In the genomic region with DNA sequence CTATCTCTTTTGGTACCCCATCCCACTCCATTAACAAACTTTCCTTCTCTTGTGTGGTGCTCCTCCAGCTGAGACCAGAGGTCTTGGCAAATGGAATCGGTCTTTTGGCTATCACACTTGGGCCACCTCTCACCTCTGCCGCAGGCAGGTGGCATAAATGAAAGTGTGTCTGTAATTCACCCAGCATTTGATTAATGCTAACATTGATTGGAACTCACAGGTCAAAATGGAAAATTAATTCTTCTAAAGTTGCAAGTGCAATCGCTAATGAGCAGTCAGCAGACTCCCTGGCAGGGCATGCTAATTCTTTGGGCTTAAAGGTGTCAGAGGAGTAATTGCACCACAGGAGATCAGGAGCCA, we compare ENCODE assay signal across 9 mouse cellular contexts. TPM values are rescaled to one million over a fixed set of nuclear protein-coding genes. Genes with fewer than 3 reads are reported as not detected.
DNase-seq lines count a peak whose midpoint lies in the region; ATAC-seq and TF ChIP-seq lines count a peak whose summit lies in the region.
"Had no signal": no experiment of that assay in that cellular context is flagged by ENCODE, and none has a peak within 500 bp of the region (broad histone marks: within the 10 kb centered on the region; RNA-seq: fewer than 3 reads in every experiment).

No protein-coding gene starts in this region.

- H3K9ac ChIP-seq in liver, embryonic 11.5 days (ENCODE audit: low read depth, low read length), result no peak overlapping the region
- H3K9ac ChIP-seq in forebrain, postnatal 0 days, result no peak overlapping the region
- no peak overlapping the region for H3K9ac ChIP-seq in neural tube, embryonic 13.5 days

- DNase-seq in heart, embryonic 10.5 days (ENCODE audit: low spot score), result no peak
- DNase-seq in heart, adult 18-20 months, result no peak
- DNase-seq in liver, embryonic 11.5 days (ENCODE audit: low spot score), result no peak
- DNase-seq in liver, result no peak
- DNase-seq in forebrain, postnatal 0 days, result no peak
- DNase-seq in thymus, postnatal 10 days (ENCODE audit: low spot score in 2 of 2), result no peak
- DNase-seq in cerebellum, postnatal 10 days, result no peak

- no peaks in the 10 kb centered on the region for H3K27me3 ChIP-seq in heart, embryonic 10.5 days (ENCODE audit: insufficient read depth, poor library complexity, severe bottlenecking)
- H3K27me3 ChIP-seq in liver, embryonic 11.5 days (replicated peaks; ENCODE audit: control insufficient read depth, insufficient read depth, low read length), result no peaks in the 10 kb centered on the region
- H3K27me3 ChIP-seq in forebrain, postnatal 0 days (ENCODE audit: insufficient read depth, low read length), result no peaks in the 10 kb centered on the region
- no peaks in the 10 kb centered on the region for H3K27me3 ChIP-seq in neural tube, embryonic 13.5 days

- H3K4me1 ChIP-seq in heart, embryonic 10.5 days, result peaks cover 9% of the 10 kb centered on the region
- no peaks in the 10 kb centered on the region for H3K4me1 ChIP-seq in liver, embryonic 11.5 days (replicated peaks; ENCODE audit: control insufficient read depth, insufficient read depth, low read length)
- H3K4me1 ChIP-seq in forebrain, postnatal 0 days (ENCODE audit: insufficient read depth), result 0 out of 2 replicates have a peak, but pooled peaks cover 4% of the 10 kb centered on the region
- peaks cover 6% of the 10 kb centered on the region for H3K4me1 ChIP-seq in neural tube, embryonic 13.5 days (replicated peaks)

- H3K27ac ChIP-seq in heart, embryonic 10.5 days, result peak overlapping the region; percentile 72; the same call in 1 of the 2 replicates
- no peak overlapping the region for H3K27ac ChIP-seq in liver, embryonic 11.5 days (ENCODE audit: low read depth, low read length)
- no peak overlapping the region for H3K27ac ChIP-seq in forebrain, postnatal 0 days (ENCODE audit: low read depth, low read length)
- no peak overlapping the region for H3K27ac ChIP-seq in neural tube, embryonic 13.5 days (replicated peaks)

- H3K4me3 ChIP-seq in heart, embryonic 10.5 days, result peak overlapping the region; percentile 43; the same call in 1 of the 2 replicates
- no peak overlapping the region for H3K4me3 ChIP-seq in liver, embryonic 11.5 days (ENCODE audit: low read depth, low read length)
- peak overlapping the region; percentile 26 for H3K4me3 ChIP-seq in forebrain, postnatal 0 days (ENCODE audit: low read depth, low read length)
- no peak overlapping the region for H3K4me3 ChIP-seq in neural tube, embryonic 13.5 days

- H3K36me3 ChIP-seq in heart, embryonic 10.5 days, result no peaks in the 10 kb centered on the region
- no peaks in the 10 kb centered on the region for H3K36me3 ChIP-seq in liver, embryonic 11.5 days (ENCODE audit: control insufficient read depth, insufficient read depth, low read length)
- H3K36me3 ChIP-seq in forebrain, postnatal 0 days (ENCODE audit: insufficient read depth), result no peaks in the 10 kb centered on the region
- no peaks in the 10 kb centered on the region for H3K36me3 ChIP-seq in neural tube, embryonic 13.5 days

- no peaks in the 10 kb centered on the region for H3K9me3 ChIP-seq in heart, embryonic 10.5 days
- H3K9me3 ChIP-seq in liver, embryonic 11.5 days (ENCODE audit: control insufficient read depth, low read length), result no peaks in the 10 kb centered on the region
- no peaks in the 10 kb centered on the region for H3K9me3 ChIP-seq in forebrain, postnatal 0 days (ENCODE audit: low read length)
- H3K9me3 ChIP-seq in neural tube, embryonic 13.5 days, result no peaks in the 10 kb centered on the region

- no peak for ATAC-seq in liver, embryonic 11.5 days (replicated peaks; ENCODE audit: low FRiP score)
- no peak for ATAC-seq in forebrain, postnatal 0 days
- no peak for ATAC-seq in neural tube, embryonic 13.5 days (ENCODE audit: low read depth)

- no peak for TF ChIP-seq CTCF in forebrain, postnatal 0 days (IDR thresholded peaks at IDR 0.05; ENCODE audit: low read depth)

- H3K4me2 ChIP-seq in liver, embryonic 11.5 days, result peak overlapping the region; percentile 37; the same call in 1 of the 2 replicates
- peak overlapping the region; percentile 39; the same call in 1 of the 2 replicates for H3K4me2 ChIP-seq in forebrain, postnatal 0 days (ENCODE audit: low read depth)
- peak overlapping the region; percentile 45 for H3K4me2 ChIP-seq in neural tube, embryonic 13.5 days

- WGBS in heart, embryonic 10.5 days, result 54% methylated on average over 3 of the region's 3 CpGs
- 52% methylated on average over 3 of the region's 3 CpGs for WGBS in liver, embryonic 11.5 days
- 39% methylated on average over 3 of the region's 3 CpGs for WGBS in forebrain, postnatal 0 days
- WGBS in neural tube, embryonic 13.5 days, result 63% methylated on average over 3 of the region's 3 CpGs

RNA-seq across cellular contexts. Expression of a gene that starts 3.2 kb away (rescaled TPM):
- polyA plus RNA-seq in heart, embryonic 10.5 days (2016; fragmentation: Nextera tagmentation; extraction: Ambion mirVana), result not detected in 2 replicates
- not detected for total RNA-seq in heart, adult 18-20 months (2021)
- not detected in 2 replicates for polyA plus RNA-seq in liver, embryonic 11.5 days (2014; fragmentation: Nextera tagmentation; extraction: Ambion mirVana)
- not detected in 2 replicates for total RNA-seq in forebrain, postnatal 0 days (2014; rRNA removed)
- not detected in 2 replicates for polyA plus RNA-seq in forebrain, postnatal 0 days (2015; fragmentation: Nextera tagmentation; extraction: Ambion mirVana)
- polyA plus RNA-seq in neural tube, embryonic 13.5 days (2015; fragmentation: Nextera tagmentation; extraction: Ambion mirVana), result not detected in 2 replicates
- total RNA-seq: layer of hippocampus, postnatal 25 days had no signal

RNA-seq across cellular contexts. Expression of a gene that starts 39.3 kb away (rescaled TPM):
- 0.09 TPM in 1 of 2 replicates, not detected in the other for polyA plus RNA-seq in heart, embryonic 10.5 days (2016; fragmentation: Nextera tagmentation; extraction: Ambion mirVana)
- under 1 TPM; 0.30 to 0.31 TPM for total RNA-seq in heart, adult 18-20 months (2021)
- polyA plus RNA-seq in liver, embryonic 11.5 days (2014; fragmentation: Nextera tagmentation; extraction: Ambion mirVana), result 0.04 TPM in 1 of 2 replicates, not detected in the other
- total RNA-seq in forebrain, postnatal 0 days (2014; rRNA removed), result 0.54 and 0.90 TPM in 2 replicates
- 0.38 and 0.40 TPM in 2 replicates for polyA plus RNA-seq in forebrain, postnatal 0 days (2015; fragmentation: Nextera tagmentation; extraction: Ambion mirVana)
- polyA plus RNA-seq in neural tube, embryonic 13.5 days (2015; fragmentation: Nextera tagmentation; extraction: Ambion mirVana), result 0.06 TPM in 1 of 2 replicates, not detected in the other

Comparison
In these comparisons a context has a peak if more than half of its experiments do, and no peak if none do; other contexts are left out.
1. H3K4me3 ChIP-seq: peak in heart, embryonic 10.5 days (single experiment) and forebrain, postnatal 0 days (single experiment); none in liver, embryonic 11.5 days (single experiment) and neural tube, embryonic 13.5 days (single experiment).
2. Peak in every context shown above with its lines, with median percentiles within 50 percentile points of each other: H3K4me2 ChIP-seq.